Mouse (Mus musculus): Measurements from ENCODE around the gene Brf1. TPM values are rescaled to one million over a fixed set of nuclear protein-coding genes. Genes with fewer than 3 reads are reported as not detected.

The Brf1 gene
- polyA plus RNA-seq, 1 experiment from 2014 or later = 39.5 TPM

DNA sequence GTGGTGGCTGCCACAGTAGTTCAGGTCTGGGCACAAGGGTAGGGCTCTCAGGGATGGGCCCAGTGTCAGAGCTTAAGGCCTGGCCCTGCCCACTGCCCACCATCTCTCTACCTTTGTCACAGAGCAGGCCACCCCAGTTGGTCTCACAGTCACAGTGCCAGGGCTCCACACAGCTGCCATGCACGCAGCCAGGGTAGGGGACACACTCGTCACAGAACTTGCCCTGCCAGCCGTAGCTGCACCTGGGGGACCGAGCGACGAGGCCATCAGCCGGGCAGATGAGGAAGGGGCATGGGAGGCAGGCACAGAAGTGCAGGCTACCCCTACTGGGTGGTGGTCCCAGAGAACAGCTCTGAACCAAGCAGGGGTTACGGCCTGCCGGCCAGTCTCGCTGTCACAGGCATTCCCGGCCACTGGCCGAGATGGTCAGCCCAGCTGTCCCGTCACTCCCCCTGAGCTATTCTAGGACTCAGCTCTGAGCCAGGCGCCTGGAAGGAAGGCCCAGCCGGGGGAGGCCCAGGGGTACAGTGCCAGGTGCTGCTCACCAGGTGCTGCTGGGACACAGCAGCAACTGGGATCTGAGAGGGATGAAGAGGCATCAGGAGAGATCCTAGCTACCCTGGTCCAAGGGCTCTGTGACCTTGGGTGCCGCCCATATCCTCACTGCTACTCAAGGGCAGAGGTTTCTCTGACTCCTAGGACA is 83.7 kb downstream of the Brf1 start:
- Histone ChIP-seq H3K4me2 (no peak overlapping the region), H3K27me3 (ENCODE audit: control insufficient read depth, insufficient read depth, low read length) (peaks cover 53% of the 10 kb centered on the region), H3K4me1 (ENCODE audit: control insufficient read depth, insufficient read depth, low read length) (peaks cover 16% of the 10 kb centered on the region), H3K36me3 (ENCODE audit: control insufficient read depth, insufficient read depth, low read length) (no peaks in the 10 kb centered on the region), H3K4me3 (ENCODE audit: low read depth, low read length) (no peak overlapping the region), H3K9me3 (replicated peaks; ENCODE audit: control insufficient read depth, low read length) (no peaks in the 10 kb centered on the region), H3K9ac (ENCODE audit: low read depth, low read length) (peak overlapping the region; percentile 22), H3K27ac (ENCODE audit: low read depth, low read length) (no peak overlapping the region)
- ATAC-seq (replicated peaks; ENCODE audit: insufficient number of reproducible peaks, low FRiP score, low TSS enrichment) = 0 out of 2 replicates have a peak, but pooled peaks have one; percentile 16
- 71% methylated on average over 16 of the region's 16 CpGs for WGBS (ENCODE audit: insufficient replicate concordance)

DNA sequence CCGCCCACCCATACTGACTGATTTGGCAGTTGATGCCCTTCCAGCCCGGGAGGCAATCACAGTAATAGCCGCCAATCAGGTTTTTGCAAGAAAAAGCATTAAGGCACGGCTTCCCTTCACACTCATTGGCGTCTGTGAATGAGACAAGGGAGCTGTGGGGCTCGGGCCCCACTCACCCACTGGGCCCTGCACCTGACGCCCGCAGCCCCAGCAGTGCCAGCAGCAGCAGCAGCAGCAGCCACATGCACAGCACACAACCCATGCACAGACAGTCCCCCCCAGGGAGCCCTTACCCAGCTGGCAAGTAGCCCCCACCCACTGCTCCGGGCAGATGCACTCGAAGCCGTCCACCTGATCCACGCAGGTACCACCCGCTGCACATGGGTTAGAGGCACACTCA is 84.9 kb downstream of the Brf1 start:
- peaks cover 9% of the 10 kb centered on the region for H3K4me1 ChIP-seq (ENCODE audit: control insufficient read depth, insufficient read depth, low read length)
- no peaks in the 10 kb centered on the region for H3K36me3 ChIP-seq (ENCODE audit: control insufficient read depth, insufficient read depth, low read length)
- H3K9ac ChIP-seq (ENCODE audit: low read depth, low read length) = no peak overlapping the region
- no peaks in the 10 kb centered on the region for H3K9me3 ChIP-seq (replicated peaks; ENCODE audit: control insufficient read depth, low read length)
- no peak overlapping the region for H3K27ac ChIP-seq (ENCODE audit: low read depth, low read length)
- H3K27me3 ChIP-seq (ENCODE audit: control insufficient read depth, insufficient read depth, low read length) = peaks cover 50% of the 10 kb centered on the region
- no peak overlapping the region for H3K4me3 ChIP-seq (ENCODE audit: low read depth, low read length)
- H3K4me2 ChIP-seq = no peak overlapping the region
- 85% methylated on average over 13 of the region's 13 CpGs for WGBS (ENCODE audit: insufficient replicate concordance)
- ATAC-seq (replicated peaks; ENCODE audit: insufficient number of reproducible peaks, low FRiP score, low TSS enrichment) = no peak

GRCm38 (mm10) chr12:112914527-112914926 is 86.0 kb downstream of the Brf1 start:
- no peak overlapping the region for H3K4me3 ChIP-seq (ENCODE audit: low read depth, low read length)
- H3K27ac ChIP-seq (ENCODE audit: low read depth, low read length) = no peak overlapping the region
- H3K27me3 ChIP-seq (ENCODE audit: control insufficient read depth, insufficient read depth, low read length) = peaks cover 40% of the 10 kb centered on the region
- H3K4me2 ChIP-seq = no peak overlapping the region
- H3K9ac ChIP-seq (ENCODE audit: low read depth, low read length) = no peak overlapping the region
- 85% methylated on average over 11 of the region's 11 CpGs for whole genome bisulfite sequencing (ENCODE audit: insufficient replicate concordance)
- H3K9me3 ChIP-seq (replicated peaks; ENCODE audit: control insufficient read depth, low read length) = no peaks in the 10 kb centered on the region
- no peak for ATAC-seq (replicated peaks; ENCODE audit: insufficient number of reproducible peaks, low FRiP score, low TSS enrichment)
- H3K4me1 ChIP-seq (ENCODE audit: control insufficient read depth, insufficient read depth, low read length) = peaks cover 9% of the 10 kb centered on the region
- H3K36me3 ChIP-seq (ENCODE audit: control insufficient read depth, insufficient read depth, low read length) = peaks cover under 1% of the 10 kb centered on the region

DNA sequence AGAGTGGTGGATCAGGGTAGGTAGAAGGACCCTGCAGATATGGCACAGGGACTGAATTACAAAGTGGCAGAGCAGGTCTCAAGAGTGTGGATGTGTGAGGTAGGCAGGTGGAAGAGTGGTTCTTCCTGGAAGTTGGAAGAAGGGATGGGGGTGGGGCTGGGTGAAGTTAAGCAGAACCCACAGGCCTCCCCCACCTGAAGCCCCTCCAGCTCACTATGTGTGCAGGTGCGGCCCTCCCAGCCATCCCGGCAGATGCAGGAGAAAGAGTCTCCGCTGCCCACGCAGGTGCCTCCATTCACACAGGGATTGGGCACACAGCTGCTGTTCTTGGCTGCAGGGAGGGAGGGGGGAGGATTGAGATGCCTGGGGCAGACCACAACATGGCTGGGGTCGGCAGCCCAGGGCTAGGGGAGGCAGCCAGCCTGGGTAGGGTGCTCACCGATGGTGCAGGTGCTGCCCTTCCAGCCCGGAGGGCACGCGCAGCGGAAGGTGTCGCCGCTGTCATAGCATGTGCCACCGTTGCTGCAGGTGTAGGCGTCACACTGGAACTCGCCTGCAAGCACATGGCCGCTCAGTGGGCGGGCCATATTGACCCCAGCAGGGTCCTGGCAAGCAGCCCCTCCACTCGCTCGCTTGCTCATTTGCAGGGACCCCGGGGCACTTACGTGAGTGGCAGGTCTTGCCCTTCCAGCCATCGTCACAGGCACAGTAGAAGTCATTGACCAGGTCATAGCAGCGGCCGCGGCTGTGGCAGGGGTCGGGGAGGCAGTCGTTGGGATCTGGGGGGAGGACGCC is 87.4 kb downstream of the Brf1 start:
- Histone ChIP-seq H3K4me2 (no peak overlapping the region), H3K9me3 (replicated peaks; ENCODE audit: control insufficient read depth, low read length) (no peaks in the 10 kb centered on the region), H3K4me1 (ENCODE audit: control insufficient read depth, insufficient read depth, low read length) (peaks cover 9% of the 10 kb centered on the region), H3K27me3 (ENCODE audit: control insufficient read depth, insufficient read depth, low read length) (peaks cover 28% of the 10 kb centered on the region), H3K27ac (ENCODE audit: low read depth, low read length) (no peak overlapping the region), H3K36me3 (ENCODE audit: control insufficient read depth, insufficient read depth, low read length) (peaks cover 5% of the 10 kb centered on the region), H3K4me3 (ENCODE audit: low read depth, low read length) (no peak overlapping the region), H3K9ac (ENCODE audit: low read depth, low read length) (no peak overlapping the region)
- 85% methylated on average over 28 of the region's 28 CpGs for whole genome bisulfite sequencing (ENCODE audit: insufficient replicate concordance)
- ATAC-seq (replicated peaks; ENCODE audit: insufficient number of reproducible peaks, low FRiP score, low TSS enrichment) = no peak

DNA sequence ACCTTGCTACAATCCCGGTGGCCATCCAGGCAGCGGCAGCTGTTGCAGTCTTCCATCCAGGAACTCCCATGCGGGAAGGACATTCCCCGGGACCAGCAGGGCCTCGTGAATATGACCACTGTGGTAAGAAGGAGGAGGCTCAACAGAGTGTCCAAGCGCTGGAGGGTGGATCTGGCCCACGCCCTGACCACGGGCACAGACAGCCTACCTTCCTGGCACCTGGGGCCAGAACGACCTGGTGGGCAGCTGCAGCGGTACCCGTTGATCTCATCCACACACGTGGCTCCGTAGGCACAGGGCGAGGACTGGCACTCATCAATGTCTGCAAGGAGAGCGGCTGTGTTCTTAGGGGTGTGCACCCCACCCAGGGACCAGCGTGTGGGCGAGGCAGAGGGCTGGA is 88.8 kb downstream of the Brf1 start:
- no peak overlapping the region for H3K4me3 ChIP-seq (ENCODE audit: low read depth, low read length)
- no peak for ATAC-seq (replicated peaks; ENCODE audit: insufficient number of reproducible peaks, low FRiP score, low TSS enrichment)
- peaks cover 25% of the 10 kb centered on the region for H3K27me3 ChIP-seq (ENCODE audit: control insufficient read depth, insufficient read depth, low read length)
- H3K4me1 ChIP-seq (ENCODE audit: control insufficient read depth, insufficient read depth, low read length) = 0 out of 2 replicates have a peak, but pooled peaks cover under 1% of the 10 kb centered on the region
- H3K4me2 ChIP-seq = no peak overlapping the region
- no peak overlapping the region for H3K9ac ChIP-seq (ENCODE audit: low read depth, low read length)
- no peaks in the 10 kb centered on the region for H3K9me3 ChIP-seq (replicated peaks; ENCODE audit: control insufficient read depth, low read length)
- H3K36me3 ChIP-seq (ENCODE audit: control insufficient read depth, insufficient read depth, low read length) = peaks cover 5% of the 10 kb centered on the region
- 83% methylated on average over 17 of the region's 17 CpGs for WGBS (ENCODE audit: insufficient replicate concordance)
- no peak overlapping the region for H3K27ac ChIP-seq (ENCODE audit: low read depth, low read length)

Small RNA genes within 50 kb of the gene (microRNA-seq; reads per million reads assigned to microRNA genes)
- gene Mir6941 (ENCODE audit: borderline number of aligned reads) = 0.34 reads per million

Other genes with a start within 250 kb of the Brf1 start
- gene Pld4, start 240.0 kb downstream of the Brf1 start, polyA plus RNA-seq (2014; fragmentation: Nextera tagmentation; extraction: Ambion mirVana) = 1.5 and 1.7 TPM in 2 replicates
- 0.63 and 0.79 TPM in 2 replicates for gene Ahnak2, start 198.0 kb downstream of the Brf1 start, polyA plus RNA-seq (2014; fragmentation: Nextera tagmentation; extraction: Ambion mirVana)
- gene Clba1, start 191.8 kb downstream of the Brf1 start, polyA plus RNA-seq (2014; fragmentation: Nextera tagmentation; extraction: Ambion mirVana) = 11.5 and 13.0 TPM in 2 replicates
- 61.5 and 62.8 TPM in 2 replicates for gene Cdca4, start 171.3 kb downstream of the Brf1 start, polyA plus RNA-seq (2014; fragmentation: Nextera tagmentation; extraction: Ambion mirVana)
- 0.19 TPM in 1 of 2 replicates, not detected in the other for gene Gpr132, start 132.5 kb downstream of the Brf1 start, polyA plus RNA-seq (2014; fragmentation: Nextera tagmentation; extraction: Ambion mirVana)
- 1.5 and 2.2 TPM in 2 replicates for gene Jag2, start 70.9 kb downstream of the Brf1 start, polyA plus RNA-seq (2014; fragmentation: Nextera tagmentation; extraction: Ambion mirVana)
- 44.2 and 50.7 TPM in 2 replicates for gene Nudt14, start 58.6 kb downstream of the Brf1 start, polyA plus RNA-seq (2014; fragmentation: Nextera tagmentation; extraction: Ambion mirVana)
- gene Btbd6, start 24.2 kb downstream of the Brf1 start, polyA plus RNA-seq (2014; fragmentation: Nextera tagmentation; extraction: Ambion mirVana) = 18.9 and 22.5 TPM in 2 replicates
- gene Pacs2, start 13.8 kb upstream of the Brf1 start, polyA plus RNA-seq (2014; fragmentation: Nextera tagmentation; extraction: Ambion mirVana) = 7.3 and 11.3 TPM in 2 replicates
- 0.16 TPM in 1 of 2 replicates, not detected in the other for gene Tex22, start 73.8 kb upstream of the Brf1 start, polyA plus RNA-seq (2014; fragmentation: Nextera tagmentation; extraction: Ambion mirVana)
- gene Mta1, start 97.6 kb upstream of the Brf1 start, polyA plus RNA-seq (2014; fragmentation: Nextera tagmentation; extraction: Ambion mirVana) = 12.3 and 14.7 TPM in 2 replicates
- 1,118 and 1,169 TPM in 2 replicates for gene Crip2, start 139.5 kb upstream of the Brf1 start, polyA plus RNA-seq (2014; fragmentation: Nextera tagmentation; extraction: Ambion mirVana)
- 525 and 533 TPM in 2 replicates for gene Crip1, start 145.6 kb upstream of the Brf1 start, polyA plus RNA-seq (2014; fragmentation: Nextera tagmentation; extraction: Ambion mirVana)
- 15.8 and 16.6 TPM in 2 replicates for gene Tedc1, start 155.7 kb upstream of the Brf1 start, polyA plus RNA-seq (2014; fragmentation: Nextera tagmentation; extraction: Ambion mirVana)
- 1.00 and 1.5 TPM in 2 replicates for gene Tmem121, start 185.2 kb upstream of the Brf1 start, polyA plus RNA-seq (2014; fragmentation: Nextera tagmentation; extraction: Ambion mirVana)

All from heart, embryonic 11.5 days (tissue).